Mouse (Mus musculus): Measurements from ENCODE around the gene Comtd1. TPM values are rescaled to one million over a fixed set of nuclear protein-coding genes. Genes with fewer than 3 reads are reported as not detected.

Gene Comtd1
- polyA plus RNA-seq, 1 experiment, result 0.85 TPM

DNA sequence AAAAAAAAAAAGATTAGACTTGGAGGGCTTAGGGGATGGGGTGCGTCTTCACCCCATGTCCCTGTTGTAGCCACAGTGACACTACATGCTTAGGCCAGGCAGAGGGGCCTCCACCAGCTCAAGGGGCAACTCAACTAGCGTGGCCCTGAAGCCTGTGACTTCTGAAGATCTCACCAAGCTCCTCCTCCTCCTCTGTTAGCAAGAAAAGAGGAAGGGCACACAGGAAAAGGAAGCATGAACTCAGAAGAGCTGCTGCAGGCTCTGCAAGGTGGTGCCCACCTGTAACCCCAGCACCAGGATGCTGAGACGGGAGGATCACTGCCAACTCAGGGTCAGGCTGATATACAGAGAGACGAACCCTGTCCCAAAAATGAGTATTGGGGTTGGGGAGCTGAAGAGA, 37.5 kb downstream of the Comtd1 start:
- Histone ChIP-seq H3K36me3 (ENCODE audit: control insufficient read depth) (no peaks in the 10 kb centered on the region), H3K4me3 (replicated peaks) (no peak overlapping the region), H3K27me3 (ENCODE audit: control insufficient read depth) (no peaks in the 10 kb centered on the region), H3K9me3 (ENCODE audit: control insufficient read depth, low read length) (no peaks in the 10 kb centered on the region), H3K4me1 (ENCODE audit: control insufficient read depth) (peaks cover 44% of the 10 kb centered on the region)
- TF ChIP-seq TAL1 (IDR thresholded peaks at IDR 0.05; ENCODE audit: low read length), result no peak
- no peak for TF ChIP-seq GATA1 (IDR thresholded peaks at IDR 0.05; ENCODE audit: low read length)

DNA sequence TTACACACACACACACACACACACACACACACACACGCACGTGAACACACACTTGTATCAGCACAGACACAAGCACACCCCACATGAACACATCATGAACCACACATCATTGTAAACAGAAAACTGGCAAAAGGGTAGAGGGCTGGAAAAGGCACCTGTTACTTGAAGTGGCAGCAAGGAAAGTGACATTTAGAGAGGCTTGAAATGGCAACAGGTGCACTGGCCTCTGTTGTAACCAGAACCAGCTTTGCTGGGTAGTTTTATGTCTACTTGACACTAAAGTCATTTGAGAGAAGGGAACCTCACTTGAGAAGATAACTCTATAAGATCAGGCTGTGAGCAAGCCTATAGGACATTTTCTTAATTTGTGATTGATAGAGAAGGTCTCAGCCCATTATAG, 39.4 kb downstream of the Comtd1 start:
- H3K36me3 ChIP-seq (ENCODE audit: control insufficient read depth), result no peaks in the 10 kb centered on the region
- H3K4me1 ChIP-seq (ENCODE audit: control insufficient read depth), result peaks cover 45% of the 10 kb centered on the region
- no peak overlapping the region for H3K4me3 ChIP-seq (replicated peaks)
- H3K27me3 ChIP-seq (ENCODE audit: control insufficient read depth), result no peaks in the 10 kb centered on the region
- no peaks in the 10 kb centered on the region for H3K9me3 ChIP-seq (ENCODE audit: control insufficient read depth, low read length)
- TF ChIP-seq GATA1 (IDR thresholded peaks at IDR 0.05; ENCODE audit: low read length) (no peak), TAL1 (IDR thresholded peaks at IDR 0.05; ENCODE audit: low read length) (no peak)

DNA sequence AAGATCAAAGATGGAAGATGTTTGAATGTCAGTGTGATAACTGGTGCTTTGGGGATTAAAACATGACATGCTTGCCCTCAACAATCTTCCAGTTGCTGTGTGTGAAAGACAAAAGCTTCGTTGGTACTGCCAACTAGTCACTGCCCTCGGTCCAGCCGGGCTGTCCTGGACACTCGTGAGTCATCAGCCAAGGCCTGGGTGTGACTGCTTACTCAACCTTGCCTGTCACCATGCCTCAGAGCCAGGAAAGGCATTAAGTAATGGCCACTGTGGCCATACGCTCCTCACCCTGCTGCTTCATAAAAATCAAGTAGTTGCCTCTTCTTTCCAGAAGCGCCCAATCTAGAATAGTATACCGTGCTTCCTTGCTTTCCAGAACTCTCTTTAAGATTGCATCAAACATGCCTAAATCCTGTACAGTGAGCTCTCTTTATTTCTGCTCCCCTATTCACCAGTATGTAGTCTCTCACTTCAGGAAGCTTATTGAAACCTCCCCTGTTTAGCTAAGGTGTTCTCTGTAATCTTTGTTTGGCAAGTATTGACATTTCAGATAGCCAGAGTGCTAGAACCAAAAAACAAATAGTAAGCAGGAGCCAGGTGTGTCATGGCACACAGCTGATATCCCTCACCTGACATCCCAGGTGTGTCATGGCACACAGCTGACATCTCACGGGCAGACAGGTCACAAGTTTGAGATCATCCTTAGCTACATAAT, 40.4 kb downstream of the Comtd1 start:
- Histone ChIP-seq H3K4me3 (replicated peaks) (no peak overlapping the region), H3K4me1 (ENCODE audit: control insufficient read depth) (peaks cover 37% of the 10 kb centered on the region), H3K27me3 (ENCODE audit: control insufficient read depth) (no peaks in the 10 kb centered on the region), H3K36me3 (ENCODE audit: control insufficient read depth) (no peaks in the 10 kb centered on the region), H3K9me3 (ENCODE audit: control insufficient read depth, low read length) (no peaks in the 10 kb centered on the region)
- no peak for TF ChIP-seq TAL1 (IDR thresholded peaks at IDR 0.05; ENCODE audit: low read length)
- no peak for TF ChIP-seq GATA1 (IDR thresholded peaks at IDR 0.05; ENCODE audit: low read length)

DNA sequence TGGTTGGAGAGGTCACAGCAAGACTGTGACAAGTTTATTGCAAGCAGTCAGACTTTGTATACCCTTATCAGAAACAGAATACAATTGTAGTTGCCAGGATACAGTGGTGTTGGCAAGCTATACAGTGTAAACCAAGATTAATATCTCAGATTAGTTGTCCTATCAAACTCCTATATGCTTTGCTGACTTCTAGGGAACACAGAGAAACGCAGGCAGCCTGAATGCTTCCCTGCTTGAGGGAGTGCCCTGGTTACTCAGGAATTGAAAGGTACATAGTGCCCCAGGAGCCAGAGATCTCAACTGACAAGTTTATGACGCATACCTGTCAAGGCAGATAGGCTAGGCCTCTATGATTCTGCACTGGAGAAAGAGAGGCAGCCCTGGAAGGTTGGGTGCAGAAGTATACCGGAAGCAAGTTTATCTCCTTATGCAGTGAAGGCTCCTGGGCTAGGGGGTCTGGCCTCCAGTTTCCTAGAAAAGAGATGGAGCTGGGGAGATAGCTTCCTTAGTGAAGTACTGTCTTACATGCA, 42.1 kb downstream of the Comtd1 start:
- Histone ChIP-seq H3K27me3 (ENCODE audit: control insufficient read depth) (no peaks in the 10 kb centered on the region), H3K4me3 (replicated peaks) (no peak overlapping the region), H3K9me3 (ENCODE audit: control insufficient read depth, low read length) (no peaks in the 10 kb centered on the region), H3K4me1 (ENCODE audit: control insufficient read depth) (peaks cover 25% of the 10 kb centered on the region), H3K36me3 (ENCODE audit: control insufficient read depth) (peaks cover 4% of the 10 kb centered on the region)
- TF ChIP-seq TAL1 (IDR thresholded peaks at IDR 0.05; ENCODE audit: low read length) (no peak), GATA1 (IDR thresholded peaks at IDR 0.05; ENCODE audit: low read length) (no peak)

DNA sequence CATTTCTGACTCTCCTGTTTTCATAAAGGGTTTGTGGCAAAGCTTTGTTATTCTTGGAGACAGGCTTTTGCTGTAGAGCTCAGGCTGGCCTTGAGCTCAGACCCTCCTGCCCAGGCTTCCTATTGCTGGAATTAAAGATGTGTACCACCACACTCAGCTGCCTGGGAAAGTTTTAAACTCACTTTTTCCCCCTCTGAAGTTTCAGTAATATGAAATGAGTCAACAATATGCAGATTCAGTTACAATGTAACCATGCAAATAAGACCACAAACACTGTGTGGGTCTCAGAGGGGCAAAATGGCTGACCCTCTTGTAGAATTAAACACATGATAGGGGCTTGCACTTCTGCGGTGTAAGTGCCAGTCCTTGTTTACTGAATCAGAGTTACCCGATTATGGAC, 42.6 kb downstream of the Comtd1 start:
- H3K4me1 ChIP-seq (ENCODE audit: control insufficient read depth), result peaks cover 20% of the 10 kb centered on the region
- no peak overlapping the region for H3K4me3 ChIP-seq (replicated peaks)
- no peaks in the 10 kb centered on the region for H3K27me3 ChIP-seq (ENCODE audit: control insufficient read depth)
- no peak for TF ChIP-seq GATA1 (IDR thresholded peaks at IDR 0.05; ENCODE audit: low read length)
- TF ChIP-seq TAL1 (IDR thresholded peaks at IDR 0.05; ENCODE audit: low read length), result no peak
- no peaks in the 10 kb centered on the region for H3K9me3 ChIP-seq (ENCODE audit: control insufficient read depth, low read length)
- H3K36me3 ChIP-seq (ENCODE audit: control insufficient read depth), result peaks cover 4% of the 10 kb centered on the region

DNA sequence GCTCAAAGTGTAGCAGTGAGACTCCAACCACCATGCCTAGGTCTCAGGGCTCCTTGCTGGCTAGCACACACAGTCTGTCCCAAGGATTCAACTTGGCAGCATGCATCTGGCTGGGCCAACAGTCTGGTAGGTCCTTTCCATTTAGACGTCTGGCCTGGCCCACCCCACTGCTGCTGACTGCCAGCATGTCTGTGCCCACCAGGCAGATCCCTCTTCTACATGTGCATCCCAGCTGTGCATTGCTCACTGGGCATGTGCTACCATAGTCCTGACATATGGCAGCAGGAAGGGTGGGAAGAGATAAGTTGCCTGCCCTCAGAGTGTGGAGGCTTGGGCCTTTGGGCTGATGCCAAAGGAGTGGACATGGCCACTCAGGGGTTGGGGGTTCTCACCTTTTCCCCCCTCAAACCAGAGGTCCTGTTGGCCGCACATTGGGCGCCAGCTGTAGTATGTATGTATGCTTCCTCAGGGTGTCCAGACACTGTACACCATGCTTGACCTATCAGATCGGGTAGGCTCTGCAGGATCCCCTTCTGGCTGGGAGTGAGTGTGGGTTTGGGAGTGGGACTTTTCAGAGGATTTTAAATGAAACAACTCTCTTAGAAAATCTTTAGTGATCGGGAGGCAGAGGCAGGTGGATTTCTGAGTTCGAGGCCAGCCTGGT, 46.1 kb downstream of the Comtd1 start:
- no peak for TF ChIP-seq GATA1 (IDR thresholded peaks at IDR 0.05; ENCODE audit: low read length)
- TF ChIP-seq TAL1 (IDR thresholded peaks at IDR 0.05; ENCODE audit: low read length), result no peak
- Histone ChIP-seq H3K36me3 (ENCODE audit: control insufficient read depth) (peaks cover 13% of the 10 kb centered on the region), H3K4me3 (replicated peaks) (no peak overlapping the region)

DNA sequence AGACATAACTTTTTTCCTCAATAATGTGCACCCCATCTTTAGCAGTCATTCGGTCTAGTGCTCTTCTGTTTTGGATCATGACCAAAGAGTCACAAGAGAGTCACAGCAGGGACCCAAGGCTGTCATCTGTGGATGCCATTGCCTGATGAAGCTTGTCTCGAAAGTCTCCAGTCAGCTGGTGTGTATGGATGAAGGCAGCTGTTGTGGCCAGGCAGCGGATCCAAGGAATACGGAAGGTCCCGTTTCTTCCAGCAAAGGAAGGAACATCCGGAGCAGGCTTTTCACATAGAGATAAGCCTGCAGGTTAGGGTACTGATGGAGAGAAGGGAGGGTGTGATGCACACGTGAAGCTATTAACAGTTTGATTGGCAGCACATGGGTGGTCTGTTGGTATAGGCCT, 47.2 kb downstream of the Comtd1 start:
- no peak overlapping the region for H3K4me3 ChIP-seq (replicated peaks)
- no peaks in the 10 kb centered on the region for H3K9me3 ChIP-seq (ENCODE audit: control insufficient read depth, low read length)
- no peaks in the 10 kb centered on the region for H3K27me3 ChIP-seq (ENCODE audit: control insufficient read depth)
- H3K36me3 ChIP-seq (ENCODE audit: control insufficient read depth), result peaks cover 13% of the 10 kb centered on the region
- no peak for TF ChIP-seq TAL1 (IDR thresholded peaks at IDR 0.05; ENCODE audit: low read length)
- no peak for TF ChIP-seq GATA1 (IDR thresholded peaks at IDR 0.05; ENCODE audit: low read length)
- peaks cover 4% of the 10 kb centered on the region for H3K4me1 ChIP-seq (ENCODE audit: control insufficient read depth)

More for the DNA sequence above, 46.1 kb downstream of the Comtd1 start:
- Histone ChIP-seq H3K27me3 (ENCODE audit: control insufficient read depth) (no peaks in the 10 kb centered on the region), H3K9me3 (ENCODE audit: control insufficient read depth, low read length) (no peaks in the 10 kb centered on the region), H3K4me1 (ENCODE audit: control insufficient read depth) (peaks cover 15% of the 10 kb centered on the region)

DNA sequence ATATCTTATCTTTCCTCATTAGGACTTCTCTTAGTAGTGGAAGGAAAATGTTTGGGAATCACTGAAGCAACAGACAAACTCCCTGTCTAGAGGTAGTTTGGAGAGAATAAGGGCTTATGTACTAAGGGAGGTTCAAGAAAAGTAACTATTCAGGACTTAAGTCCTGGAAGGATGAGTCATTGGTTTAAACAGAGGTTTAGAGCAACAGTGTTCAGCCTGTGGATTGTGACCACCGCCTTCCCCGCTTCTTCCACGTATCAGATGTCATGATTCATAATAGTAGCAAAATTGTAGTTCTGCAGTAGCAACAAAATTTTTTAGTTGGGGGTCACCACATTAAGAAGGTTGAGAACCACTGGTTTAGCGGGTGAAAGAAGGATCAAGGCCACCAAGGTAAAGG, 48.1 kb downstream of the Comtd1 start:
- Histone ChIP-seq H3K4me3 (replicated peaks) (no peak overlapping the region), H3K9me3 (ENCODE audit: control insufficient read depth, low read length) (no peaks in the 10 kb centered on the region), H3K27me3 (ENCODE audit: control insufficient read depth) (no peaks in the 10 kb centered on the region), H3K36me3 (ENCODE audit: control insufficient read depth) (peaks cover 13% of the 10 kb centered on the region), H3K4me1 (ENCODE audit: control insufficient read depth) (no peaks in the 10 kb centered on the region)
- no peak for TF ChIP-seq GATA1 (IDR thresholded peaks at IDR 0.05; ENCODE audit: low read length)
- TF ChIP-seq TAL1 (IDR thresholded peaks at IDR 0.05; ENCODE audit: low read length), result no peak

Other genes with a start within 250 kb of the Comtd1 start
- 0.03 TPM in 1 of 2 replicates, not detected in the other for gene Dupd1, start 134.4 kb downstream of the Comtd1 start, polyA plus RNA-seq (2012)
- gene Samd8, start 98.4 kb downstream of the Comtd1 start, polyA plus RNA-seq (2012), result 0.19 and 0.47 TPM in 2 replicates
- not detected in 2 replicates for gene Dusp13, start 97.8 kb downstream of the Comtd1 start, polyA plus RNA-seq (2012)
- gene Vdac2, start 23.7 kb downstream of the Comtd1 start, polyA plus RNA-seq (2012), result 11.8 and 15.6 TPM in 2 replicates
- 0.02 and 0.03 TPM in 2 replicates for gene Zfp503, start 140.6 kb upstream of the Comtd1 start, polyA plus RNA-seq (2012)
- not detected in 2 replicates for gene Lrmda, start 170.7 kb upstream of the Comtd1 start, polyA plus RNA-seq (2012)